Mouse (Mus musculus) kidney, embryonic 15.5 days (tissue): ENCODE results near the gene Camta1. TPM values are rescaled to one million over a fixed set of nuclear protein-coding genes. Genes with fewer than 3 reads are reported as not detected.

Experiments used
- ATAC-seq: fragments of 200-750 bp; cut with Nextera tagmentation; replicated peaks from 2 replicates; pipeline ENCODE4 v1.8.0; 2017; ENCODE audit warnings: moderate TSS enrichment; ENCODE audit not compliant: low FRiP score
- H3K27ac ChIP-seq: fragments of 300-500 bp; sonication (generic); 2 replicates; pipeline ENCODE4 v1.5.1; 2015; ENCODE audit warnings: mild to moderate bottlenecking, inconsistent platforms
- H3K27me3 ChIP-seq: fragments of 300-500 bp; sonication (generic); 2 replicates; pipeline ENCODE4 v1.6.1; 2015; ENCODE audit warnings: inconsistent platforms
- H3K36me3 ChIP-seq: fragments of 300-500 bp; sonication (generic); 2 replicates; pipeline ENCODE4 v1.6.1; 2015; ENCODE audit warnings: inconsistent platforms
- H3K4me1 ChIP-seq: fragments of 300-500 bp; sonication (generic); 2 replicates; pipeline ENCODE4 v1.6.1; 2015; ENCODE audit warnings: inconsistent platforms
- H3K4me2 ChIP-seq: fragments of 300-500 bp; sonication (generic); 2 replicates; pipeline ENCODE4 v1.6.1; 2015; ENCODE audit warnings: moderate library complexity, mild to moderate bottlenecking, inconsistent platforms
- H3K4me3 ChIP-seq: fragments of 300-500 bp; sonication (generic); replicated peaks from 2 replicates; pipeline ENCODE4 v1.5.1; 2015; ENCODE audit warnings: mild to moderate bottlenecking, inconsistent platforms
- H3K9ac ChIP-seq: fragments of 300-500 bp; sonication (generic); 2 replicates; pipeline ENCODE4 v1.6.1; 2015; ENCODE audit warnings: mild to moderate bottlenecking, inconsistent platforms
- H3K9me3 ChIP-seq: fragments of 300-500 bp; sonication (generic); replicated peaks from 2 replicates; pipeline ENCODE4 v1.6.1; 2016; ENCODE audit warnings: inconsistent platforms
- WGBS: fragments of 180-500 bp; shearing (Covaris S2); methylation state at CpG from one replicate; pipeline ENCODE4 v1.1.7; 2015; ENCODE audit warnings: mixed read lengths; 5-methylcytosine and 5-hydroxymethylcytosine counted together
- polyA plus RNA-seq: library from polyadenylated mRNA; unstranded; fragments of >200 nt; fragmentation: Nextera tagmentation; extraction: Ambion mirVana; gene quantifications from 2 replicates; pipeline ENCODE4 v1.2.1, GENCODE M21; 2015

Camta1 gene
- polyA plus RNA-seq, 1 experiment from 2014 or later = 87.9 TPM

DNA sequence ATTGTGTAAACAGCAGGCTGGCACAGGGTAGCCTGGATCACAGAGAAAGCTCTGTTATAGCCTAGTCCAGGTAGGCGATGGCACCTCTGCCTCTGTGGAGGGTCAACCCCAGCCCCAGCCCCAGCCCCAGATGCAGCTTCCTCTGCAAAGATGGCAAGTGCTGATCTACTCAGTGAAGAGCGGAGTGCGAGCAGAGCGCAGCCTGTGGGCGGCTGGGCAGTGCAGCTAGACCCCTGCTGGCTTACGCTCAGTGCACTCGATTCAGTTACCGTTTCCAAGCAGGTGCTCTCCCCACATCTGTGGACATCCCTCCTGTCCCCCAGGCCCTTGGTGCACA is 377.7 kb downstream of the Camta1 start:
- no peak overlapping the region for H3K4me2 ChIP-seq
- 0 out of 2 replicates have a peak, but pooled peaks cover 2% of the 10 kb centered on the region for H3K9me3 ChIP-seq
- 55% methylated on average over 8 of the region's 8 CpGs for WGBS
- H3K9ac ChIP-seq = no peak overlapping the region
- H3K27me3 ChIP-seq = peaks cover 35% of the 10 kb centered on the region
- no peaks in the 10 kb centered on the region for H3K36me3 ChIP-seq
- H3K4me1 ChIP-seq = peaks cover 5% of the 10 kb centered on the region; the same call in 1 of the 2 replicates
- H3K4me3 ChIP-seq = no peak overlapping the region
- no peak for ATAC-seq
- no peak overlapping the region for H3K27ac ChIP-seq

DNA sequence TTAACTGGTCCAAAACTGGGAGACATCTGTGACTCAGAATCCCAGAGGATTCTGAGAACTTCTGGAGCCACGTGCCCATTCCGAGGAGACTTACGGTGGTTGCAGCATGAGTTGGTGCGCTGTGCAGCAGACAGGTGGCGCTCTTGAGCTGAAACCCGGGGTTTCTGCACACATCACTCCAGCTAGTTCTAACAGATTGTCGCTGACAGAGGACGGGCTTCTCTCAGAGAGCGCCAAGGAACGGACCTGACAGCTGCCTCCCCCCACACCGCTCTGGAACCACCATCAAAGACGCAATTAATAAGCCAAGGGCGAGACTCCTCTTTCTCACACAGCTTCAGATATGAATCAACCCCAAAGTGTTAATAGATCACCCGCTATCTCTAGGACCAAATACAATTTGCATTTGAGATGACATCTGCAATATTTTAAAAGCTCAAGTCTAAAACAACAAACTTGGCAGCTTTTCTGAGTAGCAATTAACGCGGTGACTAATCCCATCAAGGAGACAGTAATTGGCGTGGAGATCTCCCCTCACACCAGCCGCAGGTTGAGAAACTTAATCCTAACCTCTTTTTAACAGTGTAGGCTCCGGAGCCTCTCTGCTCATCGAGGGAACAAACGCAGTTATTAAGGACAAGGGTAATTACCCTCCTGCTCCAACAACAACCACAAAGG is 378.2 kb downstream of the Camta1 start:
- peaks cover 5% of the 10 kb centered on the region; the same call in 1 of the 2 replicates for H3K4me1 ChIP-seq
- no peak overlapping the region for H3K9ac ChIP-seq
- WGBS = 10% methylated on average over 21 of the region's 21 CpGs
- no peak overlapping the region for H3K4me2 ChIP-seq
- H3K27ac ChIP-seq = no peak overlapping the region
- H3K9me3 ChIP-seq = 0 out of 2 replicates have a peak, but pooled peaks cover 2% of the 10 kb centered on the region
- H3K4me3 ChIP-seq = no peak overlapping the region
- peaks cover 35% of the 10 kb centered on the region for H3K27me3 ChIP-seq
- peak; percentile 79; the same call in 1 of the 2 replicates for ATAC-seq
- H3K36me3 ChIP-seq = no peaks in the 10 kb centered on the region

DNA sequence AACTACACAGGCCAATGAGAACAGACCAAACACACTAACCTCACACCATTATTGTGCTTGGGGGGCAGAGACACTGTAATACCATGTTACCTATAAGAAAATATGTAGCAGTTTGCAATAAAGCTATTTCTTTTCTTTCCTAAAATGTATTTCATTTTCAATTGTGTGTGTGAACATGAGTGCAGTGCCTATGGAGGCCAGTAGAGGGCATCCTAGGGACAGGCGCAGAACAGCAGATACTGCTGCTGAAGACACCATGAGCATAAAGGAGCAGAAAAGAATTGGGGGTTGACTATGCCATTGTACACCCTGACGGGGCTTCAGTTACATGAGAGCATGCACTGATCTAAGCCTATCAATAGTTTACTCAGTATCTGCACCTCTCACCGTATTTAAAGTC is 380.7 kb downstream of the Camta1 start:
- Histone ChIP-seq H3K9me3 (0 out of 2 replicates have a peak, but pooled peaks cover 2% of the 10 kb centered on the region), H3K27me3 (peaks cover 33% of the 10 kb centered on the region), H3K36me3 (no peaks in the 10 kb centered on the region), H3K4me2 (no peak overlapping the region), H3K9ac (no peak overlapping the region), H3K4me3 (no peak overlapping the region), H3K27ac (no peak overlapping the region), H3K4me1 (peaks cover 5% of the 10 kb centered on the region; the same call in 1 of the 2 replicates)
- 91% methylated on average over 3 of the region's 3 CpGs for WGBS
- no peak for ATAC-seq

DNA sequence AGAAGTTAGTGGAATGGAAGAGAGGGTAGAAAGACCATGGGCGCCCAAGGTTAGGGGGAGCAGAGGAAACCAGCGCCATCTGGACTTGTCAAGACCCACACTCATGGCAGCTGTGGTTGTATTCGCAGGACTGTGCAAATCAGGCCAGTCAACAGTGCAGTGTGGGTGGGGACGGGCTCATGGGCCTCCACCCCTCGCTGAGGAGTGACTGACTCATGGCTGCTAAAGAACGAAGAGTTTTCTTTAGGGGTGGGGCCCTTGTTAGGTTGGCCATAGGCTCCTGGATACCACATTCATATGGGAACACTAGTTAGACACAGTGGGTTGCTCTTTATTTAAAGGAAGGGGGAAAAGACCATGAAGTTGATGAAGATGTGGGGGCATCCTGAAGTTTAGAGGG is 383.7 kb downstream of the Camta1 start:
- H3K9me3 ChIP-seq = 0 out of 2 replicates have a peak, but pooled peaks cover 2% of the 10 kb centered on the region

DNA sequence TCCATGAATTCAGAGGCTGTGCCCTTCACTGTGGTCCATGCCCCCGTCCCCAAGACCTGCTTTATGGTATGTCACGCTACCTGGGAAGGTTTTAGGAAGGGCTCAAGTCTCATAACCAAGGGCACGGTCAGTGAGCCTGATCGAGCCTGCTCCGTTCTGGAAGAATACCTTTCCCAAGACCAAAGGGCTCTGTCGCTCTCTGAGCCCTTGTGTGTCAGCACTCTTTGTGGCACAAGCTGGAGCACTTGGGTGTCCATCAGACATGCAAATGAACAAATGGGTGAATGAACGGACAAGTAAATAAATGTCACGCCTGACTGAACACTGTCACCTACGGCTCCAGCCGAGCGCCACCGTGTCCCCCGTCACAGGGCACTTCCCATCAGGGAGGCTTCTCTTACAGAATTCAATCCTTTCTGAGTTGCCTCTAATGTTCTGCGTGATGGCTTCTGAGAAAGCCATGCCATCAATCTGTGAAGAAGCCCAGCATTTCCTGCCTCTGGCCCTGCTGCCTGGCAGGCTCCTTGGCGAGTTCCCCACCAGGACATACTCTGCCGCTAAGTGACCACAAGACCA is 386.7 kb downstream of the Camta1 start:
- Histone ChIP-seq H3K36me3 (no peaks in the 10 kb centered on the region), H3K9ac (no peak overlapping the region), H3K27ac (peak overlapping the region; percentile 52), H3K27me3 (0 out of 2 replicates have a peak, but pooled peaks cover 5% of the 10 kb centered on the region), H3K4me2 (0 out of 2 replicates have a peak overlapping the region, but pooled peaks have one; percentile 12), H3K4me3 (no peak overlapping the region), H3K4me1 (peaks cover 21% of the 10 kb centered on the region), H3K9me3 (no peaks in the 10 kb centered on the region)
- 38% methylated on average over 16 of the region's 16 CpGs for WGBS
- peak; percentile 84 for ATAC-seq

More for the DNA sequence above, 383.7 kb downstream of the Camta1 start:
- 86% methylated on average over 6 of the region's 6 CpGs for WGBS
- H3K27ac ChIP-seq = no peak overlapping the region
- H3K4me1 ChIP-seq = peaks cover 21% of the 10 kb centered on the region
- H3K4me3 ChIP-seq = no peak overlapping the region
- H3K27me3 ChIP-seq = peaks cover 11% of the 10 kb centered on the region; the same call in 1 of the 2 replicates
- no peak overlapping the region for H3K9ac ChIP-seq
- no peaks in the 10 kb centered on the region for H3K36me3 ChIP-seq
- no peak for ATAC-seq
- no peak overlapping the region for H3K4me2 ChIP-seq

DNA sequence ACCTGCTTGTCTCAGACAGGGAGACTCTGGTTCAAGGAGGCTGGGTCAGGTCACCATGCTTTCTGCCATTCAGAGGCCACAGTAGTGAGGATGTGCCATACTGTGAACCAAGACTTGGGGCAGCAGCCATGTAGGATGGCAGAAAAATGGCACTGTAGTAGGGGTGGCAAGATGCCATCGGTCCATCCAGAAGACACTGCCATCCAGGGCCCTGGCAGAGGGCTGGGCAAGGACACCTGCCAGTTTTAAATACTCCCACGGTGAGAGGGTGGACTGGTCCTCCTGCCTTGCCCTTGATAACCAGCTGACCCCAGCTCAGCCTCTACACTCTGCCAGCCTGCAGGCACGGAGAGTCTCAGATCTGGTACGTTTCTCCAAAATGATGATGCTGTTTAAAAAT is 389.8 kb downstream of the Camta1 start:
- WGBS = 90% methylated on average over 4 of the region's 4 CpGs

DNA sequence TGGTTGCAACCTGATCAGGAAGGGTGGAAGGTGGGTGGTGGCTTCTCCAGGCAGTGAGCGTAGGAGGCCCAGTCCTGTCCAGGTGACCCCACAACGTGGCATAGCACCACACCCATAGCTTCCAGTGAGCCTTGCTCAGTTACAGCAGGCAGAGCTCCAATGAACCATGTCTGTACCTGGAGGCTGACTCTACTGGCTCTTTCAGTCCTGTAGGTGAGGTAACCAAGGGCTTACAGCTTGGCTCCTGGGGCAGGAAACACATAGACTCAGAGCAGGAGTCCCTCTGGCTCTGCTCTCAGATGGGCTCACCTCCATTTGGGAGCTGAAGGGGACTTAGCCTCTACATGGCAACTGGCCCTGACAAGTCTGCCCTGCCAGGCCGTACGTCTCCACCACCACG is 393.3 kb downstream of the Camta1 start:
- H3K4me3 ChIP-seq = no peak overlapping the region
- H3K9me3 ChIP-seq = no peaks in the 10 kb centered on the region
- no peak overlapping the region for H3K27ac ChIP-seq
- 81% methylated on average over 5 of the region's 5 CpGs for WGBS
- H3K9ac ChIP-seq = no peak overlapping the region
- no peak for ATAC-seq
- H3K4me2 ChIP-seq = no peak overlapping the region
- no peaks in the 10 kb centered on the region for H3K36me3 ChIP-seq
- 0 out of 2 replicates have a peak, but pooled peaks cover 2% of the 10 kb centered on the region for H3K27me3 ChIP-seq
- peaks cover 30% of the 10 kb centered on the region for H3K4me1 ChIP-seq

More for the DNA sequence above, 389.8 kb downstream of the Camta1 start:
- no peaks in the 10 kb centered on the region for H3K9me3 ChIP-seq
- H3K36me3 ChIP-seq = no peaks in the 10 kb centered on the region
- 0 out of 2 replicates have a peak, but pooled peaks cover 2% of the 10 kb centered on the region for H3K27me3 ChIP-seq
- peaks cover 27% of the 10 kb centered on the region for H3K4me1 ChIP-seq
- no peak overlapping the region for H3K4me3 ChIP-seq
- no peak for ATAC-seq
- H3K9ac ChIP-seq = no peak overlapping the region
- H3K4me2 ChIP-seq = no peak overlapping the region
- H3K27ac ChIP-seq = no peak overlapping the region

DNA sequence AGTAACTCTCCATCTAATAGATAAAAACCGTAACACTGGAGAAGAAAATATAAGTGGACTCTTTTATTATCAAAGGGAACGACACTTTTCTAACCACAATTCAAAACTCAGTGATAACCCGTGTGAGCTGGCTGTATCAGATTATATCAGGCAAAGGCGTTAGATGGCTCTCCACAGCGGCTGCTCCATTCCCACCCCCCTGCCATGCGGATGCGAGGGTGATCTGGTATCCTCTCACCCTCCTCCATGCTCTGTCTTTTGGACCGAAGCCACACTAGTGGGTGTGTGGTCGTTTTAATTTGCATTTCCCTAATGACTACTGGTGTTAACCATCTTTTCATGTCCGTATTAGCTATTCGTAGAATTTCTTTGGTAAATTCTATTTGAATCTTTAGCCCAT is 403.0 kb downstream of the Camta1 start:
- no peak overlapping the region for H3K9ac ChIP-seq
- WGBS = 64% methylated on average over 11 of the region's 11 CpGs
- H3K9me3 ChIP-seq = no peaks in the 10 kb centered on the region
- no peak for ATAC-seq
- peaks cover 3% of the 10 kb centered on the region; the same call in 1 of the 2 replicates for H3K4me1 ChIP-seq
- H3K27me3 ChIP-seq = no peaks in the 10 kb centered on the region; the same call in 1 of the 2 replicates
- no peak overlapping the region for H3K4me2 ChIP-seq
- H3K27ac ChIP-seq = no peak overlapping the region
- no peaks in the 10 kb centered on the region for H3K36me3 ChIP-seq
- no peak overlapping the region for H3K4me3 ChIP-seq

DNA sequence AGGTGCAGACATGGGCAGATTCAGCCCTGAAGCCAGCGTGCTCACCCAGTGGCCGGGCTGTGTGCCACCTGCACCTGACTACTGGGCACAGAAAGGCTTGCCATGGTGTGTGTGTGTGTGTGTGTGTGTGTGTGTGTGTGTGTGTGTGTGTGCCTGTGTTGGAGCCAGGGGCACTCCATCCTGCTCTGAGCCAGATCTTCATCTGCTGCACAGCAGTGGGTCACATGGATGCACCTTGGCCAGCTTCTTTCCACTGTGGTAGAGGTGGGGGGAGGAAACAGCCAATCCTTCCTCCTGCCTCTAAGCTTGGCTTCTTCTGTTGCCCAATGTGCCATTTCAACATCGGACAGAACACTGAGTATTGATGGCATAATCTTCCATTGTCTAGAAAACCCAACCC is 407.1 kb downstream of the Camta1 start:
- ATAC-seq = no peak
- WGBS = 87% methylated on average over 3 of the region's 3 CpGs
- no peak overlapping the region for H3K9ac ChIP-seq

DNA sequence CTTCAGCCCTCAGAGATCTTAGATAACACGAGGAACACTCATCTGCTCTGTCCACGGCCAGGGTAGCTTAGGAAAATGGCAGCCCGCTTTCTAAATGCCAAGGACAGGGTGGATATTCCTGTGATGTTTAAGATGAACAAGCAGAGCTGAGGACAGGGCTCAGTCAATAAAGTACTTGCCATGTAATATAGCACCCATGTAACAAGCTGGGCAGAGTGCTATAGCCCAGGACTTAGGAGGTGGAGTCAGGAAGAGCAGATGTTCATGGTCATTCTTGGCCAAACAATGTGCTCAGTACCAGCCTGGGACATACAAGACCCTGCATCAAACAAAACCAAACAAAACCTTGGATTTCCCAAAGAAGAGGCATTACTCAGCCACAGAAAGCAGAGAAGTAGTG is 407.6 kb downstream of the Camta1 start:
- H3K9me3 ChIP-seq = no peaks in the 10 kb centered on the region
- H3K9ac ChIP-seq = no peak overlapping the region
- H3K27me3 ChIP-seq = peaks cover 14% of the 10 kb centered on the region
- no peak for ATAC-seq
- H3K4me1 ChIP-seq = peaks cover 10% of the 10 kb centered on the region; the same call in 1 of the 2 replicates
- H3K36me3 ChIP-seq = no peaks in the 10 kb centered on the region
- no peak overlapping the region for H3K27ac ChIP-seq
- H3K4me3 ChIP-seq = no peak overlapping the region
- H3K4me2 ChIP-seq = no peak overlapping the region
- WGBS = 75% methylated on average over 3 of the region's 3 CpGs

More for the DNA sequence above, 407.1 kb downstream of the Camta1 start:
- no peak overlapping the region for H3K4me3 ChIP-seq
- H3K27ac ChIP-seq = no peak overlapping the region
- no peaks in the 10 kb centered on the region for H3K36me3 ChIP-seq
- H3K27me3 ChIP-seq = peaks cover 10% of the 10 kb centered on the region
- no peaks in the 10 kb centered on the region for H3K9me3 ChIP-seq
- peaks cover 10% of the 10 kb centered on the region; the same call in 1 of the 2 replicates for H3K4me1 ChIP-seq
- H3K4me2 ChIP-seq = no peak overlapping the region

DNA sequence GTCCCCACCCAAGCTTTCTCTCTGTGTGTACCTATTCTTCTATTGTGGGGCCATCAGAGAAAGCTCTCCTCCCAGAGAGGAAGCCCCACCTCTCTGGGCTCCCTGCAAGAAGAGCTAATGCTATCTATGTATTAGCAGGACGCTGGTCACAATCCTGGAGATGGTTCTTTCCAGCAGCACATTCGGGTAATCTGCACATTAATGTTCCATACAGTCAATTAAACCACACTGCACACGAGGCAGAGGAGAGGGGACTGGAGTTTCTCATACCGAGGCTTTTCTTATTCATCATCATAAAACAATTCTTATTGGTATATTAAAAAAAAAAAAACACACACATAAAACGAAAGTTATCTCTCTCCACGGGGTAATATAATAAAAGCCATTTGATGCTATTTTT is 409.8 kb downstream of the Camta1 start:
- WGBS = 49% methylated on average over 6 of the region's 6 CpGs
- Histone ChIP-seq H3K4me3 (no peak overlapping the region), H3K27me3 (peaks cover 14% of the 10 kb centered on the region), H3K4me1 (peaks cover 10% of the 10 kb centered on the region; the same call in 1 of the 2 replicates), H3K27ac (no peak overlapping the region), H3K4me2 (no peak overlapping the region), H3K9ac (no peak overlapping the region), H3K36me3 (no peaks in the 10 kb centered on the region), H3K9me3 (no peaks in the 10 kb centered on the region)
- ATAC-seq = no peak

DNA sequence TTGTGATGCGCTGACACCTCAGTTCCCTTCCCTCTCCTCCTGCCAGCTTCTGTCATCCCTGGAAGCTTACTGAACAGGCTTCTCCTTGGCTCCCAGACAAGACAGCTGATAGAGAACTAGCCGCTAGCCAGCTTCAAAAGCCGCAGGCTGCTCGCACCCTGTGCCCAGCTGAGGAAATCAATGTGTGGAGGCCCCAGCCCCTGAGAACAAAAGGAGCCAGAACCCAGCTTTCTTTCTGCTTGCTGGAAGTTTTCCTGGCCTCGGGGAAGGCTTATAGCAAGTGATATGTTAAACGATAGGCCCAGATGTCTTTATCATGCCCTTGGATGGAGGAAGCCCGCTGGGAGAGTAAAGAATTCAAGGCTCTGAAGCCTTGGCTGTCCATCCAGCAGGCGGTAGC is 411.7 kb downstream of the Camta1 start:
- H3K4me2 ChIP-seq = no peak overlapping the region
- WGBS = 47% methylated on average over 8 of the region's 8 CpGs
- no peak overlapping the region for H3K27ac ChIP-seq
- no peaks in the 10 kb centered on the region for H3K36me3 ChIP-seq
- H3K9ac ChIP-seq = no peak overlapping the region
- no peaks in the 10 kb centered on the region for H3K9me3 ChIP-seq
- H3K27me3 ChIP-seq = peaks cover 14% of the 10 kb centered on the region
- no peak overlapping the region for H3K4me3 ChIP-seq
- no peak for ATAC-seq
- H3K4me1 ChIP-seq = peaks cover 10% of the 10 kb centered on the region; the same call in 1 of the 2 replicates
